Mouse (Mus musculus) cerebellum, adult 9-11 months (tissue): ENCODE results near the gene Slc16a14.

ENCODE experiments used
- DNase-seq: peaks from one replicate; pipeline ENCODE4 v3.0.0; 2022

Slc16a14 gene

DNA sequence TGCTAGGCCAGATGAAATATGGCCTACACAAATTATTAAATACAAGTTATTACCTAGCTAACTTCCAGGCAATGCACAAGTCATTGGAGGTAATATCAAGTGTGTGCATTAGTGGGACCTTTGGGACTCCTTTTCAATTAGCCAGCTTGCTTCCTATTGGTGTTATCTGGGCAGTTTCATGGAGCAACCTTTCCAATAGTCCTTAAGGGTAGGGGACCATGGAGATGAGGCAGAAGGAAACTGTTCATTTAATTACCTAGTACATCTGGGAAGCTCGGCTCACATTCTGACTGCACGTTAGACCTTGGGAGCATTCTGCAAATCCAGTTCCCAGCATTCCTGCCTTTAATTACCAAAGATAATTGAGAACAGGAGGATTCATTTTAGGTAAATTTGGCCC, 30.5 kb downstream of the Slc16a14 start:
- no peak for DNase-seq

DNA sequence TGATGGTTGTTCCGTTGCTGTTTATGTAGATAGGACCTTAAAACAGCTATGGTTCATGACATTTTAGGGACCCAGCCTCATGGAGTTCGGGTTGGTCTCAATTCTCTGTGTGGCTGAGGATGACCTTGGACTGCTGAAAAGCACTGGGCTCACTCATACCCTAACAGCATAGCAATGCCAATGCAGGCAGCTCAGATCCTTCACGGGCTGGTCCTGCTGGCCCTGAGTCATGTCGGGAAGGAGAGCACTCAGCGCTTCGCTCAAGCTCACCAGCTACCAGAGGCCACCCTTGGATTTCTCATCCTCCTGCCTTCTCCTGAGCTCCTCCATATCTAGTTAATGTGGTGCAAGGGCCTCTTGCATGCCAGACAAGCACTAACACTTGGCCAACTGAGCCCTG, 35.8 kb downstream of the Slc16a14 start:
- DNase-seq, result no peak

DNA sequence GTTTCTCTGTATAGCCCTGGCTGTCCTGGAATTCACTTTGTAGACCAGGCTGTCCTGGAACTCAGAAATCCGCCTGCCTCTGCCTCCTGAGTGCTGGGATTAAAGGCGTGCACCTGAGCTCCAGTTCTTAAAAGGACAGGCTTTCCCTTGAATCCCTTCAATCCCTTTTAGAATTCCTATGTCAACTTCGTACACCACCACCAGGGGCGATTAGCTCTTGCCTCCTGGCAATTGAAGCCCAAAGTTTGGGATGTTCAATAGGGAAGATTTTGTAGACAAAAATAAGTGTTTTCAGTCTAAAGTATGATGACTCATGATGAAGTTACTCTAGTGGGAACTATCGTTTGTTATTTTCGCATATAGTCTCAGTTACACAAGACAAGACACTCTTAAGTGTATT, 37.6 kb downstream of the Slc16a14 start:
- DNase-seq, result no peak

DNA sequence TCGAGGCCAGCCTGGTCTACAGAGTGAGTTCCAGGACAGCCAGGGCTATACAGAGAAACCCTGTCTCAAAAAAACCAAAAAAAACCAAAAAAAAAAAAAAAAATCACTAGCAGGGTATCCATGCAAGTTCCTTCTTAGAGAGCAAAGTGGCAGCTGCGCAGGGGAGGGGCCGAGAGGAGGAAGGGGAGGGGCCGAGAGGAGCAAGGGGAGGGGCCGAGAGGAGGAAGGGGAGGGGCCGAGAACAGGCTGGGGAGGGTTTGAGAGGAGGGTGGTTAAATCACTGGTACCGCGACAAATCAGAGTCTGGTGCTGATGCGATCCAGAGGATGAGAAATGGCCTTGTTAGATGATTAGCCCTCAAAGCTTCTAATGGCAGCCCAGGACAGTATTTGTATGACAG, 43.2 kb downstream of the Slc16a14 start:
- no peak for DNase-seq

DNA sequence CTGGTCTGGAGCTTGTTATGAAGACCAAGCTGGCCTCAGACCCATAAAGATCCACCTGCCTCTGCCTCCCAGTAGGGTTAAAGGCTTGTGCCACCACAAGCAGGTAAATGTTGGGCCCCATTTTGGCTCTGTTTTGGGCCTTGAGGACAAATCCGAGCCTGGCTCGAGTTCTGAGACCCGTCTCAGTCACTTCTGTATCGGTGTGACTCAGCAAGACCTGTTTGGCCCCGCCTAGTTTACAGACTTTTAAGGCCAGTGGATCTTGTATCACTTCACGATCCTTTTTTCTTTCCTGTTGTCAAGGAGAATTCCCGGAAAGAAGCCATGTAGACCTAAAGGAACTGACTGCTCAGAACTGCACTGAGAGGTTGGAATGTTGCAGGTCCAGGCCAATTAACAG, 44.4 kb downstream of the Slc16a14 start:
- no peak for DNase-seq

DNA sequence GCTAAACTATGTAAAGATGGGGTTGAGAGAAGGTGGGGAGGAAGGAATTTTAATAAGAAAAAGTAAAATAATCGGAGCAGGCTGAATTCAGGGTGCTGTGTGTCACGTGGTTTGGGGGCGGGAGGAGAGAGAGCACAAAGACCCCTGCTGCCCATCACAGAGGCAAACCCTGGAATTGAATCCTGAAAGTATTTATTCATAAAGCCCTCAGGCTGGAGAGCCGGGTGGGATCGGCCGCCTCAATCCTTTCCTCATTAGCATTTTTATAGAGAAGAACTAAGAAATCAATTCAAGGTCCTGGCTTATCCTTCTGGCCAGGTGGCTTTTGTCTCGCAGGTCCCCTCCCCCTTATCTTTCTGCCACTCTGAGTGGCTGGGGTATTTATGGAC, 44.9 kb downstream of the Slc16a14 start:
- no peak for DNase-seq

DNA sequence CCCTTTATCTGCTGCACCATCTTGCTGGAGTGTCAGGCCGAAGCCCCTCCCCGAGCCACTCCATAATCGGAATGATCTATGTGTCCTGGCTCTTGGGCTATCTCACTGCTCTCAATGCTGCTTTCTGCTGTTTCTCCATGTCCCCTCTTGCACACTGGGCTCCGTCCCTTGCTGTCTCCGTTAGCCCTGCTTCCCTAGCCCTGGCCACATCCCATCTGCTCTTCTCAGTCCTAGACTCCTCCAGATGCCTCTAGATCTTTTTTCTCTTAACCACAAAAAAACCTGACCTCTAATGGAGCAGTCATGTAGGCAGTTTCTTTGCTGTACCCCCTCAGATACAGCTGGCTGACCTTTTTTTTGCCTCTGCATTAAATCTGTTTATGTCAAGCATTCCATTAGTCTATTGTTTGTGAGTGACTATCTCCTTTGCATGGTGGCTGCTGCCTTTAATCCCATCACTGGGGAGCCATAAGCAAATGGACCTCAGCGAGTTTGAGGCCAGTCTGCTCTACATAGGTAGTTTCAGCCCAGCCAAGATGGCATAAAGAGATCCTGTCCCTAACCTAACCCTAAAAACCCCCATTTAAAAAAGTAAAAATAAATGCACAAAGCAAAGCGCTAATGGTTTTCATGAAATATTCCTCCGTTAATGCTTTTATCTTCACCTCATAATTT, 45.5 kb downstream of the Slc16a14 start:
- DNase-seq, result no peak

DNA sequence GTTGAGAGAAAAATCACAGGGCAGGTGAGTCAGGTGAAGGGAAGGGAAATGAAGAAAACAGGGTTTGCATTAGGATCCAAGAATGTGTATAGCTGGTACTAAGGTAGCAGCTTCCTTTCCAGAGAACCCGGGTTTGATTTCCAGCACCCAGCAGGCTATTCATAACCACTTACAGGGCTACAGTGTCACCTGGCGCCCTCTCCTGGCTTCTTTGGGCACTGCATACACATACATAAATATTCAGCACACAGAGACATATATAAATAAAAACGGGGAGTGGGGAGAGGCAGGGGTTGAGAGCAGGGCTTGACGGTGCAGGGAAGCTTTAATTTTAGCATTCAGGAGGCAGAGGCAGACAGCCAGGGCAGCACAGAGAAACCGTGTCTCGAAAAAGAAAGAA, 49.0 kb downstream of the Slc16a14 start:
- DNase-seq, result no peak

DNA sequence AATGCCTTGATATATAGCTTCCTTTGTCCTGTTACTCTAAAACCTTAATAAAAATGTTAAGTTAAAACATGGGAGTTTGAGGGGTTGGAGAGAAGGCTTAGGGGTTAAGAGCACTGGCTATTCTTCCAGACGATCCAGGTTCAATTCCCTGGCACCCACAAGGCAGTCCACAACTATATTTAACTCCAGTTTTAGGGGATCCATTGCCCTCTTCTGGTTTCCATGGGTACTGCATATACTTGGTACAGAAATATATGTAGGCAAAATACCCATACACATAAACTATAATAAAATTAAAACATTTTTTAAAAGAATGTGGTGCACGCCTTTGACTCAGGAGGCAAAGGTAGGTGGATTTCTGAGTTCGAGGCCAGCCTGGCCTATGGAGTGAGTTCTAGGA, 49.8 kb downstream of the Slc16a14 start:
- DNase-seq, result no peak

DNA sequence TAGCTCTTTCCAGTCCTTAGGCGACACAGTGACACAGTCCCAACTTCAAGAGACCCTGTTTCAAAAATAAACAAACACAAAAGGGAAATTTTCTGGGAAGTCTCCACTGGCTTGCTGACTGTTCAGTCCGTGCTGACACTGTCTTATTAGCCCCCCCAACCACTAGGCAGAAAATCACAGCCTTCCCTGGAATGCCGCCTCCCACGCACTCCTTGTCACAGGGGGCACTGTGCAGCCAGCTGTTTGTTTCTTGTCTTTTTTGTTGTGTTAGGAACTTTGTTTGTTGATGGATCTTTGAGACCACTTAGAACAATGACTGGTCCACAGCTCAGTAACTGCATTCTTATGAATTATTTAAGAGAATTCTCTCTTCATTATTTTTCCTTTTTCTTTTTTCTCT, 51.0 kb downstream of the Slc16a14 start:
- DNase-seq, result no peak

DNA sequence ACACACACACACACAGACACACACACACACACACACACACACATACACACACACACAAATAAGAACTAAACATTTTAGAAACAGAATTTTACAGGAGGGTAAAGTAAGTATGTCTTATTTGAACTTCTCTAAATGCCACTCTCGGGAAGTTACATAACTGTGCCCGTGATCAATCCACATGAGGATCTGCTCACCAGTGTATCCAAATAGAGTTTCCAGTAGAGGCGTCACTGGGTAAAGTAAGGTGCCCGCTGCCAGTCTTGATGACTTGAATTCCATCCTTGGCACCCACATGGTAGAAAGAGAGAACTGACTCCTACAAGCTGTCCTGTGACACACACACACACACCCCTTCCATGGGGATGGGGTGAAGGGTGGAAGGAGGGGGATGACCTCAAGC, 52.0 kb downstream of the Slc16a14 start:
- no peak for DNase-seq

DNA sequence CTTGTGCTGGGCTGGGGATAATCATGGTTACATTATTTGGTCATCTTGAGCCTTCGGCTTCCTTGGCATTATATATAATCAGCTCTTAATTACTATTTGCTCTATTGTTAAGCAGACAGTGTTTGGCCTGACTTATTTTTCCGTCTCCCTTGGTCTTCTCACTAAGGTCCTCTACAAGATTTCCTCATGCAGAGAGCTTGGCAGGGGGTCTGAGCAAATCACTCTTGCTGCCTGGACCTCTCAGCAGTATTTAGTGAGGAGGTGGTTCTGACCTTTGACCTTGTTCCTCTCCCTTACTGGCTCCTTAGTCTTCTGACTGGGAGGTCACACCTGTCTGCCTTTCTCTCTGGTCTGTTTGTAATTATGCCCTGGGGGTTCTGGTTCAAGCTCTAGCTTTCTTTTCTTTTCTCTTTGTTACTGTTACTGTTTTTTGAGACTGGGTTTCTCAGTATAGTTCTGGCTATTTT, 52.8 kb downstream of the Slc16a14 start:
- no peak for DNase-seq

DNA sequence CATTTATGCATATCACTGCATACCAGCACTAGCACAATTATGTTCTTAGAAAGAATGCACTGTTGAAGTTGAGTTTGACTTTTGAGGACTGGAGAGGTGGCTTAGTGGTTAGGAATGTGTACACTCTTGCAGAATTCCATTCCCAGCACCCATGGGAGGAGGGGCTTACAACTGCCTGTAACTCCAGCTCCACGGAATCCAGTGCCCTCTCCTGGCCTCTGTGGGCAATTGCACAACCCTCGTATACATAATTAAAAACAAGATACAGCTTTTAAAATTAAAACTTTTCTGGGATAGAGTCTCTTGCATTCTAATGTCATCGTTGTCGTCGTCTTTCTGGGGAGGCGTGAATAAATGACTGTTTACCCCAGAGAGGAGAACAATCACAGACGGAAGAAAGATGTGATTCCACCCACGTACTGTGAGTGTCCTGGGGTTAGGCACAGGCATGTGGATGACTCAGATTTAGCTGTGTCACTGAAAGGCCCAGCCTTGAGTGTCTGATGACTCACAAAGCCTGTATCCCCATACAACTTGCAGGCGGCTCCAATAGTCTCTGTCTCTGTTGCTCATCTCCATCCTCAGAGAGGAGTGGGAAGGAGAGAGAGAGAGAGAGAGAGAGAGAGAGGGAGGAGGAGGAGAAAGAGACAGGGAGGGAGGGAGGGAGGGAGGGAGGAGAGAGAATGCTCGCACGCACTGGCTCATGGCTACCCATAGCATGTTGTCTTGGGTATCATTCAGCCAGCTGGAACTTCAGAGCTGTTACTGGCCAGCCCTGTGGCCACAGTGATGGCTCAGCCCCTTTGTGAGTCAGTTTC, 53.5 kb downstream of the Slc16a14 start:
- DNase-seq, result no peak

DNA sequence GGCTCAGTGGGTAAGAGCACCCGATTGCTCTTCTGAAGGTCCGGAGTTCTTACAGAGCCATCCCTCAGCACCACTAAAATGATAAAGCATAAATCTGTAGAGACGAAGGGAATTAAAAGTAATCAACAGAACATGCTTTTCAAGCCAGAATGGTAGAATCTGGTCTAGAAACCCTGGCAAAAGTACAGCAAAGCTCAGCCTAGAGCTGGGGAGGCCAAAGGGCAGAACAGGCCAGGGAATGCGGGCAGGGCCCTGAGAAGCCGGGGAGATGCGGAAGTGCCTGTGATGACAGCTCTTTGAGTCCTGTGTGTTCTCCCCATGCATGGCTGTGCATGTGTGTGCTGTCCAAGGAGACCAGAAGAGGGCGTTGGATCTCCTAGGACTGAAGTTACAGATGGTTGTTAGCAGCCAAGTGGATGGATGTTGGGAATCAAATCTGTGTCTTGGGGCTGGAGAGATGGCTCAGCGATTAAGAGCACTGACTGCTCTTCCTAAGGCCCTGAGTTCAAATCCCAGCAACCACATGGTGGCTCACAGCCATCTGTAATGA, 55.3 kb downstream of the Slc16a14 start:
- DNase-seq, result no peak

DNA sequence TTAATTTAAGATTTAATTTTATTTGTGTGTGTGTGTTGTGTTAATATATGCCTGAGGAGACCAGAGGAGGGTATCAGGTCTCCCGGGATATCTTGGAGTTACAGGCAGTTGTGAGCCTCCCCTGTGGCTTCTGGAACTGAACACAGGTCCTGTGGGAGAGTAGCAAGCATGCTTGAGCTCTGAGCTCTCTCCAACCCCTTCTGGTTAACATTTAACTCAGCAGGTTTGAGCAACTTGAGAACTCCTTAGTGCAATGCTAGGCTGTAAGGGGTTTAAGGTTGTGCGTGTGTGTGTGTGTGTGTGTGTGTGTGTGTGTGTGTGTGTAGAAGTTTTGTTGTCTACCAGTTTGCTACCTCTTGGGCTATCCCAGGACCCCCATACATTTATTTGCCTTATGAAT, 57.3 kb downstream of the Slc16a14 start:
- DNase-seq, result no peak

DNA sequence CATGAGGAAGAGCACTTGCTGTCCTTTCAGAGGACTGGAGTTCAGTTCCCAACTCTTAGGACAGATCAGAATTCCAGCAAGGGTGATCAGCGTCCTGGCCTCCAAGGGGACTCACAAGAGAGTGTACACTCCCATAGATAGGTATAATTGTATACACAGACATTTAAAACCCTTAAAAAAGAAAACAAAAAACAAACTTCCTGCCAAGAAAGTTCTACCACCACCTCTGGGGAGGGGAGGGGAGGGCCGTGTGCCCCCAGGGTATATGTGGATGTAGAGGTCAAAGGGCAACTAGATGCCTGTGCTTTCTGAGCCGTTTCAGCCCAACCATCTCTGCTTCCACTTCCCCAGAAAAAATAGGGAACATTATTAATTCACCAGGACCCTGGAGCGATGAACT, 62.0 kb downstream of the Slc16a14 start:
- no peak for DNase-seq

DNA sequence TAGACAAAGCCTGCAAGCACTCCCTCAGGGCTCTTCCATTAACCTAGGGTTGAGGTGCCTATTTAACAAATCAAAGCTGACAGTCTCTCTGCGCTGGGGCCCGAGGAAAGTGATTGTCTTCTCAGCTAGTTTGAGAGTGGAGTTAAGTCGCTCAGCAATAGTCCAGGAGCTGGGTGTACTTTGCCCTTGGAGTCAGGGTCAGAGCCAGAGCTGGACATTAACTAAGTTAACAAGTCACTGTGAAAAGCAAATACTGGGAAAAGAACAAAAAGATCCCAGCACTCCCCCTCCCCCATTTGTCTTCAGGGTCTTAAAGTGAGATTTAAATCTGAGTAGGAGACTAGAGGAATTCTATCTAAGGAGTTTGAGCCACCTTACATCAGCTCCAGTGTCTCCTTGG, 62.8 kb downstream of the Slc16a14 start:
- no peak for DNase-seq

DNA sequence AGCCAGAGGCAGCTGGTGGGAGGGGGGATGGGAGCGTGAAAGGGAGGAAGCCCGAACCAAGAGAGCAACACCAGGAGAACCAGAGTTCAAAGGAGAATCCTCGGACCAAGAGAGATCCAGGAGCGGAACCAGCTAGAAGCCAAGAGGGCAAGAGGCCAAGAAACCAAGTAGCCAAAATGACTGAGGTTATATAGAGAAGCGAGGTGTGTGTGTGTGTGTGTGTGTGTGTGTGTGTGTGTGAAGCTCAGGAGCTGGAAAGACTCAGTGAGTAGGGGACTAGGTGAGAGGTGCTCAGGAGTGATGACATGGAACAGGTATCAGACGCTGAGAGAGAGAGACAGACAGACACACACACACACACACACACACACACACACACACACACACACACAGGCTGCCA, 63.8 kb downstream of the Slc16a14 start:
- no peak for DNase-seq

DNA sequence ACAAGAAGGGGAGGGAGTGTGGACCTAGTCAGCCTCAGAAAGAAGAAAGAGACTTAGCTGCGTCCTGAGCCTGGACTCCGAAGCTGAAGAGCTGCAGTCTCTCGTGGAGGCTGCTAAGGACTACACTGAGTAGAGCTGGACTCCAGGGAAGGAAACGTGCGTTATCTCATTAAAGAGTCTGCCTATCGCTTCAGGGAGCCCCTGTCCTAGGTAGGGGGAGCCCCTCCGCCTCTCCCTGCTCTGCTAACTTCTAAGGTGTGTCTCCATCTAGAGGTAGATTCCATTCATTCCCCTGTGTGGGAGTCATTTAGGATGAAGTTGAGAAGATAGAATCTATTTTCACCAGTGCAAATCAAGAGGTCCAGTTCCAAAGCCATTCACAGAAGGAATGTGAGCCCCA, 65.4 kb downstream of the Slc16a14 start:
- DNase-seq, result no peak

DNA sequence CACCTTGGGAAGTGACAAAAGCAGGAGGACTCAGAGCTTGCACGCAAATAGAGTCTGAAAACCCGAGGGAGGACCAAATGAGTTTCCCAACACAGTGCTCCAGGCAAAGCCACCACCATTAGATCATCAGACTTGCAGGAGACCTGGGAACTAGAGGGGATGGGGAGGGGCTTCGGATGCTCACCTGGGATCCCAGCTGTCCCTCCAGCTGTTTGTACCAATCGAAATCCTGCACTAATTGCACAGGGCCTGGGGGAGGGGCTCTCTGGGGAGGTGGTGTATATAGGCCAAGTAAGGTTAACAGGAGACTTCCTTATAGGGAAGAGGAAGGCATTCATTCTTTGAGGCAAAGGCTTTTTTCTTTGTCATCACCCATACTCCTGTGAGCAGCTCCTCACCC, 66.1 kb downstream of the Slc16a14 start:
- DNase-seq, result no peak

DNA sequence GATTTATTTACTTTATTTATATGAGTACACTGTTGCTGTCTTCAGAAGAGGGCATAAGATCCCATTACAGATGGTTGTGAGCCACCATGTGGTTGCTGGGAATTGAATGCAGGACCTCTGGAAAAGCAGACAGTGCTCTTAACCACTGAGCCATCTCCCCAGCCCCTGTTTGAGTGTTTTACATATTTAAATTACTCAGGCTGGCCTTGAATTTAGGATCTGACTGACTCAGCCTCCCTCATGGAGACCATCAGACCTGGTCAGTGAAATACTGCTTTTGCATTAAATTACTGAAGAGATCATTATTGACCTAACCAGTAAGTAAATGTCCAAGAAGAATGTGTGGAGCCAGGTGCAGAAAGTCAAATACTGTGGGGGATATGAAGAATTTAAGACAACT, 66.6 kb downstream of the Slc16a14 start:
- no peak for DNase-seq

DNA sequence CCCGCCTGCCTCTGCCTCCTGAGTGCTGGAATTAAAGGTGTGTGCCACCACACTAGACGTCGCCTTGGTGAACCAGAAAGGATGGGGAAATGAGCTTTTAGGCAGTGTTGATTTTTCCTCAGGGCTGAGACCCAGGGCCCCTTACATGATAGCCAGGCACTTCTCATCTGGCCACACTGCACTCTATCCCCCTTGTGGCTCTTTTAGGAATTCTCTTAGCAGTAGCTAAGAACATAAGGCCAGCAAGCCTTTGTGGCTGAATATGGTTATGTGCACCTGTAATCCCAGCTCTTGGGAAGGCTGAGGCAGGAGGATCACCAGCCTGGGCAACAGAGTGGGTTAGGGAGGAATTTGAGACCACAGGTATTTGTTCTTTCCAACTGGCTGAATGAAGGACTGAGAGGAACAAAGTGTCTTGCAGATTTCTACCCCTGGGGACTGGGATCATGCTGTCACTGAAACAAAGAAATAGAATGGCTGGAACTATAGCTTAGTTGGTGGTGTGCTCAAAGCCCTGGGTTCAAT, 68.2 kb downstream of the Slc16a14 start:
- DNase-seq, result no peak

DNA sequence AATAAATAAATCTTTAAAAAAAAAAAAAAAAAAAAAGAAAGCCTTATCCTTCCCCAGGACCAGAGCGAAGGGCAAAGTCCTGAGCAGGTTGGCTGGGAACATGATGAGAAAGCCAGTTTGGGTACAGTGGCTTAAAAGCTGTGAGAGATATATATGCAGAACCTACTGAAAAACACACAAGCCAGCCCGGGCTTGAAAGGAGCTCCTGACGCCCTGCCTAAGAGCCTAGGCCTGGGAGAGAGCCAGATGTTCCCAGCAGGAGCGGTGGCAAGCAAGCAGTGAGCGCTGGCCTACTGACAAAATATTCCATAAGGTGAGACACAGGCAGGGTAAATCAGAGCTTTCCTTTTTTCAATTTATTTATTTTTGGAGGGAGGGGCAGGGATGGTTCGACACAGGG, 68.7 kb downstream of the Slc16a14 start:
- DNase-seq, result no peak

DNA sequence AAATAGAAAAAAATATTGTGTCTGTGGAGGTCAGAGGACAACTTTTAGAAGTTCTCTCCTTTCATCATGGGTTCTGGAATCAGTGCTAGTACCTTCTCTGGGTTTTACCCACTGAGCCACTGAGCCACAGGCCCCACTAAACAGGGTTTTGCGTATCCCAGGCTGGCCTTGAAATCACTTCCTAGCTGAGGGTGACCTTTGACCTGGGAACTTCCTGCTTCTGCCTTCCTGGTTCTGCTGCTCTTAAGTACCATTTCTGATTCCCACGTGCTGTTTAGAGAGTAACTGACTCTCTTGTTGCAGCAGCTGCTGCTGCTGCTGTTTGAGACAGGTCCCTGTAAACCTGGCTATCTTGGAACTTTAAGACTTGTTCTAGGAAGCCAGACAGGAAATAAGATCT, 70.3 kb downstream of the Slc16a14 start:
- DNase-seq, result no peak
